Mouse (Mus musculus): ENCODE data around the gene D930020B18Rik. TPM values are rescaled to one million over a fixed set of nuclear protein-coding genes. Genes with fewer than 3 reads are reported as not detected.

The D930020B18Rik gene
- total and polyA plus RNA-seq, 3 experiments: not detected

- H3K4me1 ChIP-seq (ENCODE audit: control insufficient read depth in 1 of 2, insufficient read depth in 2 of 2): peaks cover 15 to 36% of the 10 kb centered on the region in 2 experiments
- H3K27me3 ChIP-seq (replicated peaks): no peaks in the 10 kb centered on the region
- peak overlapping the region; percentile 93 for H3K4me2 ChIP-seq (ENCODE audit: insufficient read depth, low read depth, poor library complexity, severe bottlenecking)
- H3K36me3 ChIP-seq (replicated peaks in 1 of 2; ENCODE audit: control insufficient read depth in 1 of 2, insufficient read depth in 1 of 2, low read length in 1 of 2): peaks cover 13 to 32% of the 10 kb centered on the region in 2 experiments
- dilution Hi-C loops (cut with MboI; ENCODE audit: extremely low pct_ligation_motif_present, extremely low pct_unique_long_range_greater_than_20kb, low sequenced_read_pairs) (no loop called here), in situ Hi-C loops (cut with MboI; ENCODE audit: low pct_ligation_motif_present, low pct_unique_long_range_greater_than_20kb, low sequenced_read_pairs) (no loop called here)
- no peaks in the 10 kb centered on the region for H3K9me3 ChIP-seq (replicated peaks; ENCODE audit: low read length)
- H3K9ac ChIP-seq (ENCODE audit: insufficient read depth, low read depth): peak overlapping the region; percentile 98
- H3K27ac ChIP-seq (ENCODE audit: insufficient read depth, low read depth): peak overlapping the region; percentile 91
- H3K79me2 ChIP-seq (replicated peaks; ENCODE audit: control insufficient read depth, extremely low read depth, insufficient read depth, poor library complexity, severe bottlenecking): peaks cover 47% of the 10 kb centered on the region
- TF ChIP-seq E2F4 (IDR thresholded peaks at IDR 0.05; ENCODE audit: insufficient replicate concordance, low read depth, low read length): no peak
- peak; percentile 18; the same call in 1 of the 2 replicates for TF ChIP-seq CHD1 (IDR thresholded peaks at IDR 0.05; ENCODE audit: low read depth, low read length)
- peak; percentile 72; the same call in 1 of the 2 replicates for TF ChIP-seq MAX (IDR thresholded peaks at IDR 0.05; ENCODE audit: low read length)
- peak; percentile 21 for TF ChIP-seq SIN3A (IDR thresholded peaks at IDR 0.05; ENCODE audit: low read length)
- peak; percentile 2; the same call in 1 of the 2 replicates for TF ChIP-seq ZNF384 (IDR thresholded peaks at IDR 0.05; ENCODE audit: low read depth, low read length)
- 0 out of 2 replicates have a peak, but pooled peaks have one; percentile 27 for TF ChIP-seq TBP (conservative IDR thresholded peaks at IDR 0.05; ENCODE audit: low read depth, low read length)
- TF ChIP-seq ZKSCAN1 (IDR thresholded peaks at IDR 0.05; ENCODE audit: borderline replicate concordance, low read depth, low read length): no peak
- no peak for TF ChIP-seq BHLHE40 (IDR thresholded peaks at IDR 0.05; ENCODE audit: low read depth, low read length)
- TF ChIP-seq POLR2AphosphoS2 (IDR thresholded peaks at IDR 0.05; ENCODE audit: low read depth, low read length): no peak
- no peak for TF ChIP-seq KAT2A (IDR thresholded peaks at IDR 0.05; ENCODE audit: insufficient replicate concordance, low read length)
- no peak for TF ChIP-seq MAZ (IDR thresholded peaks at IDR 0.05; ENCODE audit: low read depth, low read length)
- no peak for TF ChIP-seq ELF1 (IDR thresholded peaks at IDR 0.05; ENCODE audit: low read depth, low read length)
- H3K4me3 ChIP-seq (replicated peaks in 1 of 3; ENCODE audit: low read depth in 2 of 3, low read length in 2 of 3, poor library complexity in 1 of 3): peak overlapping the region; percentile 82 to 93 (median 85)
- peak; percentile 49 for DNase-seq (ENCODE audit: extremely low read depth)
Measured at GRCm38 (mm10) chr10:121625407-121626185, 15.8 kb upstream of the D930020B18Rik start.

GRCm38 (mm10) chr10:121626186-121626882 is 15.1 kb upstream of the D930020B18Rik start, which contains the start of gene Xpot:
TSS of gene Xpot (minus strand) at chr10:121626332.
- H3K4me2 ChIP-seq (ENCODE audit: insufficient read depth, low read depth, poor library complexity, severe bottlenecking): peak within 1 kb of the TSS; percentile 93
- peak within 1 kb of the TSS; percentile 98 for H3K9ac ChIP-seq (ENCODE audit: insufficient read depth, low read depth)
- H3K27me3 ChIP-seq (replicated peaks): no peaks in the 10 kb centered on the region
- H3K79me2 ChIP-seq (replicated peaks; ENCODE audit: control insufficient read depth, extremely low read depth, insufficient read depth, poor library complexity, severe bottlenecking): peaks cover 40% of the 10 kb centered on the region
- H3K27ac ChIP-seq (ENCODE audit: insufficient read depth, low read depth): peak within 1 kb of the TSS; percentile 91
- H3K4me3 ChIP-seq (replicated peaks in 1 of 3; ENCODE audit: low read depth in 2 of 3, low read length in 2 of 3, poor library complexity in 1 of 3): peak within 1 kb of the TSS; percentile 82 to 93 (median 85)
- peaks cover 15 to 36% of the 10 kb centered on the region in 2 experiments for H3K4me1 ChIP-seq (ENCODE audit: control insufficient read depth in 1 of 2, insufficient read depth in 2 of 2)
- H3K9me3 ChIP-seq (replicated peaks; ENCODE audit: low read length): no peaks in the 10 kb centered on the region
- peak; percentile 97 for DNase-seq (ENCODE audit: extremely low read depth)
- dilution Hi-C loops (cut with MboI; ENCODE audit: extremely low pct_ligation_motif_present, extremely low pct_unique_long_range_greater_than_20kb, low sequenced_read_pairs) (no loop called here), in situ Hi-C loops (cut with MboI; ENCODE audit: low pct_ligation_motif_present, low pct_unique_long_range_greater_than_20kb, low sequenced_read_pairs) (no loop called here)
- H3K36me3 ChIP-seq (replicated peaks in 1 of 2; ENCODE audit: control insufficient read depth in 1 of 2, insufficient read depth in 1 of 2, low read length in 1 of 2): peaks cover 6 to 25% of the 10 kb centered on the region in 2 experiments
- TF ChIP-seq SIN3A (IDR thresholded peaks at IDR 0.05; ENCODE audit: low read length) (peak; percentile 93), ZMIZ1 (IDR thresholded peaks at IDR 0.05; ENCODE audit: low read depth, low read length) (peak; percentile 63), CHD2 (IDR thresholded peaks at IDR 0.05; ENCODE audit: low read length) (peak; percentile 58; the same call in 1 of the 2 replicates), EP300 (IDR thresholded peaks at IDR 0.05; ENCODE audit: low read length) (no peak), USF2 (conservative IDR thresholded peaks at IDR 0.05; ENCODE audit: low read depth, low read length) (peak; percentile 58), HCFC1 (IDR thresholded peaks at IDR 0.05; ENCODE audit: low read depth, low read length) (peak; percentile 97), JUND (conservative IDR thresholded peaks at IDR 0.05; ENCODE audit: low read depth, low read length) (no peak), USF1 (IDR thresholded peaks at IDR 0.05; ENCODE audit: low read depth, low read length) (peak; percentile 85), MAX (IDR thresholded peaks at IDR 0.05; ENCODE audit: low read length) (peak; percentile 99), ZNF384 (IDR thresholded peaks at IDR 0.05; ENCODE audit: low read depth, low read length) (peak; percentile 17; the same call in 1 of the 2 replicates), ZKSCAN1 (IDR thresholded peaks at IDR 0.05; ENCODE audit: borderline replicate concordance, low read depth, low read length) (no peak), ETS1 (conservative IDR thresholded peaks at IDR 0.05; ENCODE audit: low read depth, low read length) (0 out of 2 replicates have a peak, but pooled peaks have one; percentile 6), SMC3 (IDR thresholded peaks at IDR 0.05; ENCODE audit: low read depth, low read length) (no peak), GABPA (IDR thresholded peaks at IDR 0.05; ENCODE audit: insufficient replicate concordance, low read depth, low read length) (peak; percentile 65; the same call in 1 of the 2 replicates), PAX5 (IDR thresholded peaks at IDR 0.05; ENCODE audit: low read length) (no peak), MAZ (IDR thresholded peaks at IDR 0.05; ENCODE audit: low read depth, low read length) (no peak; the same call in 1 of the 2 replicates), NRF1 (IDR thresholded peaks at IDR 0.05; ENCODE audit: low read depth, low read length) (peak; percentile 76), CHD1 (IDR thresholded peaks at IDR 0.05; ENCODE audit: low read depth, low read length) (no peak), MXI1 (IDR thresholded peaks at IDR 0.05; ENCODE audit: low read depth, low read length) (peak; percentile 98), MAFK (IDR thresholded peaks at IDR 0.05; ENCODE audit: insufficient replicate concordance, low read length) (peak; percentile 81), TCF12 (IDR thresholded peaks at IDR 0.05; ENCODE audit: low read depth, low read length) (peak; percentile 84), ZC3H11A (IDR thresholded peaks at IDR 0.05; ENCODE audit: low read depth, low read length) (no peak)

Measured in CH12.LX (cell line).